Mouse (Mus musculus): ENCODE results near the gene Lhcgr.
"Not testable (repeated sequence)": the region's sequence is repeated elsewhere in the genome, so short reads cannot be mapped to it uniquely, and the experiment has no call there.

The Lhcgr gene

DNA sequence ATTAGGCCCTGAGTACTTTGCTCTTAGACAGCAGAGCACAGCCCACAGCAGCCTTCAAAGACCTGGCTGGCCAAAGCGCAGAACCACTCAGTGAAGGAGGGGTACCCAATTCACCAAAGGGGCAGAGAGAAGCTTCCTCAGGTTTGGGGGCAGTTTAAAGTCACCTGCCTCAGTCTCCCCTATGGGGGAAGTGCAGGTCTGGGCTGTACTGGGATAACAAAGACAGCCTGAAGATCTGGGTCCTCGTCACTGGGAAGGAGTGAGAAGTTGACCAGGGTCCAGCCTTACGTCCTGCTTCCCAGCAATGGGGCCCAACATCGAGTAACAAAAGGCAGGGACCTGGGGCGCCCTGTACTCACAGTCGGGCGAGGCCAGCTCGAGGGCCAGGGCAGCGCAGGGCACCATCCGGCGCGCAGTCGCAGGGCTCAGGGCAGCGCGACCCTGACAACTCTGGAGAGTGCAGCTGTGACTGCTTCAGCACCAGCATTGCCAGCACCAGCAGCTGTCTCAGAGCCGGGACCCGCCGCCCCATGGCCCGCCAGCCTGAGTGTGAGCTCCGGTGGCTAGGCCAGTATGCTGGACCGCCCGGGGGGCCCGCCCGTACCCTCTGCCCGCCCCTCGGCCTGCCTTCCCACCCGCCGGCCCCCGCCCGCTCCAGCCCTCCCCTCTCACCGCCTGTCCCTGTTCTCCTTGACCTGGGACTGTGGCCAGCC, at the start of gene Lhcgr:
TSS of gene Lhcgr (minus strand) at position 551 of the 713 bp plus-strand sequence.
- no peak for DNase-seq (ENCODE audit: low read depth, low spot score)

GRCm38 (mm10) chr17:88817601-88818000, 25.8 kb upstream of the Lhcgr start:
- DNase-seq (ENCODE audit: low read depth, low spot score), result no peak

GRCm38 (mm10) chr17:88812943-88813342, 21.2 kb upstream of the Lhcgr start:
- not testable (repeated sequence) for DNase-seq (ENCODE audit: low read depth, low spot score)

GRCm38 (mm10) chr17:88810807-88811206, 19.0 kb upstream of the Lhcgr start:
- no peak for DNase-seq (ENCODE audit: low read depth, low spot score)

DNA sequence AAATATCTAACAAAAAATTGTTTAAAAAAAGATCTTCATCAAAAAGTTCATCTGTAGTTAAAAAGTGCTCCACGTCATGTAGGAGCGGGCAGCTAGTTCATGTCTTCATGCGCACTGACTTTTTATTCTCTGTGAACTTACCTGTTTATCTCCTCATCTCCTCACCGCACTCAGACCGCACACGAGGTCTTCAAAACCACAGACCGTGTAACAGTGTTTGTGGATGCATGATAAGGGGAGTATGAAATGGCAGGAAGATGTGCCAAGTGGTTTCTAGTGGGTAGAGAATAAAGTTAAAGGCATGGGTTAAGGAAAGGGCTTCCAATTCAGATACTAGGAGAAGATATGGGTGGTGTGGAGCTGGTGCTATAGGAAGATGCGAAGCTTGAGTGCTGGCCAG, 14.6 kb upstream of the Lhcgr start:
- DNase-seq (ENCODE audit: low read depth, low spot score), result no peak

DNA sequence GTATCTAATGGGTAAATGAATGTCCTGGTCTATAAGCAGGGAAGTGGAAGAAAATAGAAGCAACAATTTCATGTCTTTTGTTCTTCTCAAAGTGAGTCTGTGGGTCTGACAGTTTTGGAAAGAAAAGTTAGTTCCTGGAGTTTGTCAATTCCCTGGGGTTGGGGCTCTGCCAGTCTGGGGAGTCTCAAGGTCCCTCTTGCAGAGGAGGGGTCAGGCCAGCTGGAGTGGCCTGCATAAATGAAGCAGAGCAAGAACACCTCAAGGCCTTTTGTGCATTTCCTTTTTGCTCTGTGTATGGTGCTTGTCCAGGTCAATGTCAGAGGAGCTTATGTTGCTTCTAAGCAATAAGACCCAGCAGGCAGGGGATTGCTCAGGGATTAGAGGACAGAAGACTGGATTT, 11.7 kb upstream of the Lhcgr start:
- DNase-seq (ENCODE audit: low read depth, low spot score), result no peak

DNA sequence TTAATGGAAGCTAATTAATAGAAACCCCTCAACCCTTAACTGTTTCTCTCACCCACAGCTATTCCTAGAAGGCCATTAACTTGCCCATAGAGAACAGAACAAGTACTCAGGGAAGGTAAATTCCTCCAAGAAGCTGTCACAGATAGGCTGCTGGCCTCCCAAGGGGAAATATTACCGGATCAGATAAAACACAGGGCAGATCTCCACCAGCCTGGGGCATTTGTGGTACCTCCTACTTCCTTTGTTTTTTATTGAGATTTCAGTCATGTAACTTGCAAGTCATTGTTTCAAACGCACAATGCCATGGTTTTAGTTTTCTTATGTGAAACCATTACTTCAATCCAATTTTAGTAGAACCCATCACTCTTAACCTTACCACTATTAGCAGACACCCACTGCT, 1.1 kb downstream of the Lhcgr start:
- no peak for DNase-seq (ENCODE audit: low read depth, low spot score)

GRCm38 (mm10) chr17:88788392-88788791, 3.4 kb downstream of the Lhcgr start:
- DNase-seq (ENCODE audit: low read depth, low spot score), result no peak

DNA sequence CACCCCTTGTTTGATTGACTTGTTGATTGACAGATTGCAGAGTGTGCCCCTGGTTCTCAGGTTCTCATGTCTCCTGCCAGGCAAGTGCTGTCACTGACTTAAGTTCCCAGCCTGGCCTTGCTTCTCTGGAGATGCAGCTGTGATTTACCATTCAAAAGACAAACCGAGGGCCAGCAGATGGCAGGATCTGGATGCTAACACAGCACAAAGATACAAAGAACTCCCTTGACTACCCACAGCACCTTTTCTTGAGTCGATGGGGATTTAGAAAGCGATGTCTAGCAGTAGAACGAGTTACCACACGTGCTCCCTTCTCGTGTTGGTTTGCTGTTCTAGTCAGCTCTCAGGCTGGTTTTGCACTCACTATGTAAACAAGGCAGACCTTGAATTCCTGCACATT, 4.9 kb downstream of the Lhcgr start:
- no peak for DNase-seq (ENCODE audit: low read depth, low spot score)

DNA sequence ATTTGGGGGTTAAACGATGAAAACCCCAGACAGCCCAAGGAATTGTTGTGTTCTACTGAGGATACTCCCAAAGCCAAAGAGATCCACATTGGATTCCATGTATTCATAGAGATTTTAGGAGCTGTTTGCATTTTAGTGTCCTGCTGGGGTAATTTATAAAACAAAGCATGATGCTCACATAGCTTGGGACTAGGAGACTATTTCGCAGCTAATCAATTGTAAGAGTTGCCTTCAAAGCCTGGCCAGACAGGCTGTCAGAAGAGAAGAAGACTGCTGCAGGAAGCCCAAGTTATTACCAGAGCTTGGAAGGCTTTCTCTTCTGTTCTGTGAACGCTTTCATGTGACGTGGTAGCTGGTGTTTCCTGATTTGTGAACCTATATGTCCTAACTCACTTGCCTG, 5.4 kb downstream of the Lhcgr start:
- DNase-seq (ENCODE audit: low read depth, low spot score), result no peak

GRCm38 (mm10) chr17:88779148-88779547, 12.6 kb downstream of the Lhcgr start:
- no peak for DNase-seq (ENCODE audit: low read depth, low spot score)

GRCm38 (mm10) chr17:88774103-88774526, 17.7 kb downstream of the Lhcgr start:
- no peak for DNase-seq (ENCODE audit: low read depth, low spot score)

- no peak for DNase-seq (ENCODE audit: low read depth, low spot score)
Observed at GRCm38 (mm10) chr17:88770081-88770480, 21.7 kb downstream of the Lhcgr start.

DNA sequence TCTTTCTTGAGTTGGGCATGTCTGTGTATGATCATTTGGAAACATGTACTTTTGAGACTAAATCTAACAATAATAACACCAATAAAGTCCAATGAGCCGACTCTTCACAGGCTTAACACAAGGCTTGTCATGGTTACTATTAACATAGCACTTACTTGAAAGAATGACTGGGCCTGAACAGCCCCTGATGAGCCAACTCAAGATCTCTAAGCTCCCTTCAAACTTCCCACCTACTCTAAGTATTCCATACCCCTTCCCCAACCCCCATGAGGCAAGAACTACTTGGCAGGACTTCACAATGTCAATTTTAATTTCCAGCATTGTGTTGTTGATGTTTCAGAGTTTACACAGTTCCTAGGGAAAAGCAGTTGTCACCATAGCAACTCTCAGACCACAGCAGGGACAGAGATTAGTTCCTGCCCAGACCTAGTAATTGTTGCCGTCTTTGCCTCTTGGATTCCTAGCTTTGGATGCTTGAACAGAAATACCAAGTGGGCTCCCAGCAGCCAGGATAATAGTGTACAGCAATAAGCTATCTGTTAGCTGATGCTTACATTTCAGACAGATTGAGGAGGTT, 22.4 kb downstream of the Lhcgr start:
- no peak for DNase-seq (ENCODE audit: low read depth, low spot score)

DNA sequence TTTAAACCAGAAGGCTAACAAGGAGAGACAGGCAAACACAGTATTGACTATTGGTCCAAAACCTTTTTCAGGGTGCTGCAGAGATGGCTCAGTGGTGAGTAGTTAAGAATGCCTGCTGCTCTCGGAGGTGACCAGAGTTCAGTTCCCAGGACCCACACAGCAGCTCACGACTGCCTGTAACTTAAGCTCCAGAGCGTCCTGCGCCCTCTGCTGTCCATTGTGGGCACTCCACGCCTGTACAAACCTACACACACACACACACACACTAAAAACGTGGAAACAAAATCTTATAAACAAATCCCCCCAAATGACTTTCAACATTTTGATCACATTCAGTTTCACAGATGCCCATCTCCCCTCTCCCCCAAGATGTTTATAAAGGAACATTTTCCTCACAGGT, 24.9 kb downstream of the Lhcgr start:
- no peak for DNase-seq (ENCODE audit: low read depth, low spot score)

GRCm38 (mm10) chr17:88764136-88764485, 27.7 kb downstream of the Lhcgr start:
- DNase-seq (ENCODE audit: low read depth, low spot score), result no peak

GRCm38 (mm10) chr17:88763396-88764135, 28.2 kb downstream of the Lhcgr start:
- DNase-seq (ENCODE audit: low read depth, low spot score), result no peak

DNA sequence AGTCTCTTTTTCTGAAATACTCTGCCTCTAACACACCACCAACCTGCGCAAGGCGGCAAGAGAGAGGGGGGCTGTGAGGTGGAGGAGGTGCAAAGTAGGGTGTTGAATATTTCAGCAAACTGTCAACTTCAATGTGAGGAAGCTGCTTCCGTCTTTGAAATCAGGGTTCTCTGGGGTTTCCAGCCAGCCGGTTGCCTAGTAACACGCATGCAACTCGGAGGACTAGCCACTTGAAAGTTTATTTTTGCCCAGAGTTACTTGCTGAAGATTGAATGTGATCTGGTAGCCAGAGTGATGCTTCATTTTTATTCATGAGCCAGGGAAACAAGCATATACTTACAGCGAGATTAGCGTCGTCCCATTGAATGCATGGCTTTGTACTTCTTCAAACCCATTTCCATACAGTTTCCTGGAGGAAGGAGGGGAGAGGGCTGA, 33.8 kb downstream of the Lhcgr start:
- no peak for DNase-seq (ENCODE audit: low read depth, low spot score)

GRCm38 (mm10) chr17:88755776-88756175, 36.0 kb downstream of the Lhcgr start:
- no peak for DNase-seq (ENCODE audit: low read depth, low spot score)

- no peak for DNase-seq (ENCODE audit: low read depth, low spot score)
Observed at GRCm38 (mm10) chr17:88753472-88753857, 38.3 kb downstream of the Lhcgr start.

GRCm38 (mm10) chr17:88752827-88753471, 38.8 kb downstream of the Lhcgr start:
- DNase-seq (ENCODE audit: low read depth, low spot score), result no peak

- DNase-seq (ENCODE audit: low read depth, low spot score), result no peak
Observed at GRCm38 (mm10) chr17:88749646-88750045, 42.1 kb downstream of the Lhcgr start.

Measured in c-Kit-negative CD71-positive TER-119-positive erythroid progenitor cells, embryonic 14.5 days (primary cell).